Comparison of ENCODE assay signal across 12 mouse cellular contexts in the genomic region with DNA sequence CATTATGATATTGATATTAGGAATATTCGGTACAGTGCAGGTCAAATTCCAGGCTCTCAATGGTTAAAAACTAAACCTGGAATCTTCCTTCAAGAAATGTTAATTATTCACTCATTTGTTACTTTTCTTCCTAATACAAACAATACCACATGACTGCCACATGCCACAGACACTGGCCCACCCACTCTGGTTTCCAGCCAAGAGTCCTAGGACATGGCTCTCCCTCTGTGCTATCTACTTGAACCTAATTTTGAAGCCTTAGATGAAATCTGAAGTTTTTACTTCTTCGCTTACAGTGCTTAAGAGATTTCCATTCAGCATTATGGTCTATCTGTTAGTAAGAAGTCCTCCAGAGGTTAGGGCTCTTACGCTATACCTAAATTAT. TPM values are rescaled to one million over a fixed set of nuclear protein-coding genes. Genes with fewer than 3 reads are reported as not detected.
DNase-seq lines count a peak whose midpoint lies in the region; ATAC-seq lines count a peak whose summit lies in the region.
"Had no signal": no experiment of that assay in that cellular context is flagged by ENCODE, and none has a peak within 500 bp of the region (broad histone marks: within the 10 kb centered on the region; RNA-seq: fewer than 3 reads in every experiment).

No protein-coding gene starts in this region.

- H3K9ac ChIP-seq in forebrain, embryonic 16.5 days (replicated peaks; ENCODE audit: low read depth, low read length) = no peak overlapping the region
- H3K9ac ChIP-seq in hindbrain, embryonic 14.5 days = no peak overlapping the region
- H3K9ac ChIP-seq: embryonic facial prominence, embryonic 15.5 days; midbrain, embryonic 15.5 days had no signal

- H3K4me1 ChIP-seq in forebrain, embryonic 16.5 days (replicated peaks; ENCODE audit: control insufficient read depth, insufficient read depth, low read length) = peaks cover 34% of the 10 kb centered on the region
- peaks cover 28% of the 10 kb centered on the region for H3K4me1 ChIP-seq in forebrain, embryonic 10.5 days
- H3K4me1 ChIP-seq in hindbrain, embryonic 14.5 days (replicated peaks; ENCODE audit: control insufficient read depth, insufficient read depth, low read length) = peaks cover 28% of the 10 kb centered on the region

- peaks cover 3% of the 10 kb centered on the region; the same call in 1 of the 2 replicates for H3K36me3 ChIP-seq in forebrain, embryonic 16.5 days (ENCODE audit: control insufficient read depth, insufficient read depth)
- H3K36me3 ChIP-seq in forebrain, embryonic 10.5 days (replicated peaks) = peaks cover 18% of the 10 kb centered on the region
- no peaks in the 10 kb centered on the region for H3K36me3 ChIP-seq in hindbrain, embryonic 14.5 days (replicated peaks; ENCODE audit: control insufficient read depth, insufficient read depth)
- H3K36me3 ChIP-seq: embryonic facial prominence, embryonic 15.5 days; midbrain, embryonic 15.5 days had no signal

- no peak for ATAC-seq in forebrain, embryonic 16.5 days
- ATAC-seq in hindbrain, embryonic 14.5 days (ENCODE audit: low FRiP score) = no peak
- ATAC-seq: intestine, postnatal 0 days; midbrain, embryonic 15.5 days had no signal

- no peak for DNase-seq in forebrain, embryonic 10.5 days (ENCODE audit: extremely low spot score, low spot score)
- peak; percentile 20 for DNase-seq in lung, postnatal 14 days
- DNase-seq in lung, postnatal 25 days (ENCODE audit: low spot score) = no peak
- DNase-seq in hindbrain, embryonic 14.5 days (ENCODE audit: low spot score) = no peak
- DNase-seq in kidney, postnatal 36 days = peak; percentile 90 to 92
- DNase-seq in cerebellum, postnatal 14 days = no peak
- DNase-seq: right cerebral cortex, adult 18-20 months had no signal

- no peak overlapping the region for H3K4me3 ChIP-seq in forebrain, embryonic 16.5 days (replicated peaks; ENCODE audit: low read length)
- no peak overlapping the region for H3K4me3 ChIP-seq in forebrain, embryonic 10.5 days
- H3K4me3 ChIP-seq in hindbrain, embryonic 14.5 days (replicated peaks; ENCODE audit: low read length) = no peak overlapping the region
- H3K4me3 ChIP-seq: embryonic facial prominence, embryonic 15.5 days; left cerebral cortex, adult 2 months; midbrain, embryonic 15.5 days had no signal

- H3K9me3 ChIP-seq in forebrain, embryonic 16.5 days (ENCODE audit: control insufficient read depth, low read length) = 0 out of 2 replicates have a peak, but pooled peaks cover 3% of the 10 kb centered on the region
- peaks cover 4% of the 10 kb centered on the region; the same call in 1 of the 2 replicates for H3K9me3 ChIP-seq in forebrain, embryonic 10.5 days
- 0 out of 2 replicates have a peak, but pooled peaks cover 3% of the 10 kb centered on the region for H3K9me3 ChIP-seq in hindbrain, embryonic 14.5 days (ENCODE audit: control insufficient read depth, low read length)
- H3K9me3 ChIP-seq: embryonic facial prominence, embryonic 15.5 days; midbrain, embryonic 15.5 days had no signal

- 84% methylated on average over 3 of the region's 3 CpGs for WGBS in forebrain, embryonic 16.5 days
- 96% methylated on average over 3 of the region's 3 CpGs for WGBS in forebrain, embryonic 10.5 days
- WGBS in hindbrain, embryonic 14.5 days = 94% methylated on average over 3 of the region's 3 CpGs

- no peak overlapping the region for H3K27ac ChIP-seq in forebrain, embryonic 16.5 days (ENCODE audit: low read length)
- no peak overlapping the region for H3K27ac ChIP-seq in forebrain, embryonic 10.5 days
- H3K27ac ChIP-seq in hindbrain, embryonic 14.5 days = no peak overlapping the region
- H3K27ac ChIP-seq: embryonic facial prominence, embryonic 15.5 days; left cerebral cortex, adult 2 months; midbrain, embryonic 15.5 days had no signal

- peak overlapping the region; percentile 22; the same call in 1 of the 2 replicates for H3K4me2 ChIP-seq in forebrain, embryonic 16.5 days (ENCODE audit: low read length)
- H3K4me2 ChIP-seq in hindbrain, embryonic 14.5 days (replicated peaks) = peak overlapping the region; percentile 60
- H3K4me2 ChIP-seq: embryonic facial prominence, embryonic 15.5 days had no signal

- H3K27me3 ChIP-seq in forebrain, embryonic 16.5 days (replicated peaks; ENCODE audit: control insufficient read depth, insufficient read depth, low read length) = no peaks in the 10 kb centered on the region
- peaks cover 17% of the 10 kb centered on the region for H3K27me3 ChIP-seq in forebrain, embryonic 10.5 days (ENCODE audit: poor library complexity, severe bottlenecking)
- no peaks in the 10 kb centered on the region for H3K27me3 ChIP-seq in hindbrain, embryonic 14.5 days (ENCODE audit: control insufficient read depth, insufficient read depth, low read length)
- H3K27me3 ChIP-seq: embryonic facial prominence, embryonic 15.5 days; midbrain, embryonic 15.5 days had no signal

RNA-seq across cellular contexts. Expression of gene Zc3h12c, which starts 2.7 kb away (rescaled TPM):
- polyA plus RNA-seq in forebrain, embryonic 16.5 days (2015; fragmentation: Nextera tagmentation; extraction: Ambion mirVana) = 6.4 and 7.4 TPM in 2 replicates
- polyA plus RNA-seq in forebrain, embryonic 10.5 days (2016; fragmentation: Nextera tagmentation; extraction: Ambion mirVana) = 5.8 and 6.0 TPM in 2 replicates
- polyA plus RNA-seq in hindbrain, embryonic 14.5 days (2014; fragmentation: Nextera tagmentation; extraction: Ambion mirVana) = 7.1 and 7.2 TPM in 2 replicates

Comparison
In these comparisons a context has a peak if more than half of its experiments do, and no peak if none do; other contexts are left out.
1. DNase-seq: peak in lung, postnatal 14 days (single experiment) and kidney, postnatal 36 days (2 of 2); none in forebrain, embryonic 10.5 days (single experiment), lung, postnatal 25 days (single experiment), hindbrain, embryonic 14.5 days (single experiment) and cerebellum, postnatal 14 days (0 of 2).